Mouse (Mus musculus): ENCODE results near the gene Ttc21a. TPM values are rescaled to one million over a fixed set of nuclear protein-coding genes. Genes with fewer than 3 reads are reported as not detected.

Ttc21a gene
- 1.2 and 1.5 TPM in 2 replicates for polyA plus RNA-seq (2015; fragmentation: Nextera tagmentation; extraction: Ambion mirVana)

DNA sequence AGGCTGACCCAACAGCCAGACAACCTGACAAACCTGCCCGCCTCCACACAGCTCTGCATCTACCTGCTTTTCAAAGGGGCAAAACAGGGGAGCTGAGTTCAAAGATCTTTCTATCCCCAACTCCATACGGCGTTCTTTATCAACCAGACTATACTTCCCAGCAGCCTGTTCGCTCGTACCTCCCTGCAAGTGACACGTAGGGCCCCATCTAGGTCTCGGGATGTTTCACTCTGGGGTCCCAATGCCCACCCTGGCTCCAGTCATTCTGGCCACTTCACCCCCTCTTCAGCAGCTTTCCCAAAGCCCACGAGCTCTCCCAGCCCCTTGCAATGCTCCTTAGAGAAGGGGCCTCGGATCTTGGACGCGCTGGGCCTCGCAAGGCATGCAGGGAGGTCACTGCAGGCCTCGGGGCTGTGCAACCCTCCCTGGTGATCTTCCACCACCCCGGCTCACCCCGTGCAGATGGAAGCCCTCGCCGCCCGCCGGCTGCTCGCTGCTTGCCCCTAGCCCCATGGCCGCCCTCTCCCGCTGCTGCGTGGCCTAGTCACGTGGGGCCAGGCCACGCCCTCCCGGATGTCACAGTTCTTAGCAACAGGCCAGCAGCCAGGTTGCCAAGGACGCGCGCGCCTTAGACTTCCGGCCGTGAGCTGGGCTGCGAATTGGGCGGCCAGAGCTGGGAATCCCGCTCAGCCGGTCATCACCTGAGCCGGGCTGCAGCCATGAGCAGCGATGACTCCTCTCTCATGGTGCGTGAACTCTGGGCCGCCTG lies at the start of gene Ttc21a, which contains the start of gene Gorasp1:
Ttc21a (plus strand) TSS at position 602 of the 769 bp plus-strand sequence.
Gorasp1 (minus strand) TSS at position 561 of the 769 bp plus-strand sequence.
- Histone ChIP-seq H3K4me2 (peak within 1 kb of the TSS; percentile 89), H3K9ac (peak within 1 kb of the TSS; percentile 73), H3K27ac (replicated peaks) (peak within 1 kb of the TSS; percentile 76), H3K9me3 (no peaks in the 10 kb centered on the region), H3K4me3 (peak within 1 kb of the TSS; percentile 65), H3K27me3 (no peaks in the 10 kb centered on the region), H3K36me3 (no peaks in the 10 kb centered on the region; the same call in 1 of the 2 replicates), H3K4me1 (replicated peaks) (peaks cover 21% of the 10 kb centered on the region)
- WGBS: 3% methylated on average over 40 of the region's 40 CpGs
- ATAC-seq (ENCODE audit: low FRiP score, low read depth): peak; percentile 95

DNA sequence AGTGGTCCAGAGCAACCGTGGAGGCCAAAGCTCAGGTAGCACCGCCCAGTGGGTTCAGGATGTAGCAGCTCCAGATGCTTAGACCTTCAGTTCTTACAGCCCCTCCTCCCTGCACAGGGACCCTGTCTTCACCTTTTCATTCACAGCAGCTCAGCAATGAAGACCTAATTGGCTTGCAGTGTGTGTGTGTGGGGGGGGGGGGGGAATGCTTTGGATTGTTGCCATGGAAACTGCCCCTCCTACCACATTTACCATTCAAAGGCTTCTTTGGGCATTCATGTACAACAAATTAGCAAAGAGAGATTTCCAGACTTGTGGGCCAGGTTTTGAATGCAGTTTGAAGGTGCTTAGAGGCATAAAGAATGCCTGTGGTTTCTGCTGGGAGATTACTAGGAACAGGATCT lies 48.6 kb upstream of the Ttc21a start:
- 0 out of 2 replicates have a peak, but pooled peaks cover 8% of the 10 kb centered on the region for H3K4me1 ChIP-seq (replicated peaks)
- H3K27me3 ChIP-seq: 0 out of 2 replicates have a peak, but pooled peaks cover 8% of the 10 kb centered on the region
- H3K27ac ChIP-seq (replicated peaks): no peak overlapping the region
- no peak for ATAC-seq (ENCODE audit: low FRiP score, low read depth)
- H3K4me2 ChIP-seq: no peak overlapping the region
- no peak overlapping the region for H3K4me3 ChIP-seq
- 18% methylated on average over 2 of the region's 2 CpGs for WGBS
- no peak overlapping the region for H3K9ac ChIP-seq
- H3K36me3 ChIP-seq: no peaks in the 10 kb centered on the region
- H3K9me3 ChIP-seq: no peaks in the 10 kb centered on the region

DNA sequence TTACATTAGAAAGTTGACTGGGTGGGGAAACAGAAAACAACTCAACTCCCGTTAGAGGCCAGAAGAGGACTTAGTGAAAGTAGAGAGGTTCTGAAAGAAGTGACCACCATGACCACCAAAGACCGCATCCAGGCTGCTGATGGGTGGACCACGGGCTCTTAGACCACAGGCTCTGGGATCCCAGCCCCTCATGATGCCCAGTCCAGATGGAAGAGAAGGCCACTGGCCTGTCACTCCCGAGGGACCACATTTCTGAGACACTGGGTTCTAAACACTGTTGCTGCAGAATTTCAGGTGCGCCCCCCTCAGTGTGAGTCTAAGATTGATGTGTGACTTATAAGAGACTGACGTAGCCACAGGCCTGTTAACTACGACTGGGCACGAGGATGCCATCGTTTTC lies 48.0 kb upstream of the Ttc21a start:
- H3K27ac ChIP-seq (replicated peaks): no peak overlapping the region

DNA sequence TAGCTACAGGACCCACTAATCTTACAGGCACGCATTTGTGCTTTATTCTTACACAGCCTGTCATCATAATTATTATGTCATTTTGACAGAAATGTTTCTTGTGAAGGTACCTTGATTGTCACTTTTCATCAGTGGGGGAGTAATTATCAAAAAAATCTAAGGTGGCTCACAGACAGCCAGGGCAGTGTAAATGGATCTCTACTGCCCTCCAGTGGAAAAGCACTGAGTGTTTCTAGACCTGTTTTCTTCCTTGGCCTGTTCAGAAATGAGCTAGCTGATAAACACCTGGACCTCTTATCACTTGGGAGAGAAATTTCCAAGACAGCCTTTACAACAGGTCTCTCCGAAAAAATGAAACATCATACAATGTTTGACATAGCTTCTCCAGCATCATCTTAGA lies 46.7 kb upstream of the Ttc21a start:
- peaks cover 18% of the 10 kb centered on the region for H3K4me1 ChIP-seq (replicated peaks)
- no peaks in the 10 kb centered on the region for H3K36me3 ChIP-seq
- no peak overlapping the region for H3K4me2 ChIP-seq
- ATAC-seq (ENCODE audit: low FRiP score, low read depth): no peak
- 0 out of 2 replicates have a peak, but pooled peaks cover 8% of the 10 kb centered on the region for H3K27me3 ChIP-seq
- no peak overlapping the region for H3K27ac ChIP-seq (replicated peaks)
- WGBS: 47% methylated on average over 2 of the region's 2 CpGs
- no peak overlapping the region for H3K4me3 ChIP-seq
- H3K9ac ChIP-seq: no peak overlapping the region
- no peaks in the 10 kb centered on the region for H3K9me3 ChIP-seq

More for the DNA sequence above, 48.0 kb upstream of the Ttc21a start:
- no peak for ATAC-seq (ENCODE audit: low FRiP score, low read depth)
- 77% methylated on average over 9 of the region's 9 CpGs for WGBS
- Histone ChIP-seq H3K9me3 (no peaks in the 10 kb centered on the region), H3K4me1 (replicated peaks) (0 out of 2 replicates have a peak, but pooled peaks cover 13% of the 10 kb centered on the region), H3K27me3 (0 out of 2 replicates have a peak, but pooled peaks cover 8% of the 10 kb centered on the region), H3K4me2 (no peak overlapping the region), H3K4me3 (no peak overlapping the region), H3K9ac (no peak overlapping the region), H3K36me3 (no peaks in the 10 kb centered on the region)

DNA sequence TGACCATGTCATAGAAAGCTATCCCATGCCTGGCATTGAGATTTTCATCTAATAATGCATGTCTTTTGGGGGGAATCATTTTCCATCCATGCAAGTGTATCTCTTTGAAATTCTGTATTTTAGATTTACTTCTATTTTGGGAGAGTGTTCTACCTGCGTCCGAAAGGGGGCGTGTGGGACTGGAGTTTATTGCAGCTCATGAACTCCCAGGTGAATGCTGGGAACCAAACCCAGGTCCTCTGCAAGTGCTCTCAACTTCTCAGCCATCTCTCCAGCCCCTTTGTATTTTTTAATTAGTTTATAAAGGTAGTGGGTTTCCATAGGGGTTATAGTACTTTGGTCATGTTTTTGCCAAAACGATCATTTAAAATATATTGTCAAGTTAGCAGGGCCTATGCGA lies 43.5 kb upstream of the Ttc21a start:
- H3K9ac ChIP-seq: no peak overlapping the region
- H3K4me3 ChIP-seq: peak overlapping the region; percentile 92
- peak overlapping the region; percentile 89; the same call in 1 of the 2 replicates for H3K27ac ChIP-seq (replicated peaks)
- no peak for ATAC-seq (ENCODE audit: low FRiP score, low read depth)
- peaks cover 22% of the 10 kb centered on the region for H3K4me1 ChIP-seq (replicated peaks)
- 85% methylated on average over 5 of the region's 5 CpGs for WGBS
- peak overlapping the region; percentile 74 for H3K4me2 ChIP-seq
- 0 out of 2 replicates have a peak, but pooled peaks cover 8% of the 10 kb centered on the region for H3K27me3 ChIP-seq
- no peaks in the 10 kb centered on the region for H3K36me3 ChIP-seq
- H3K9me3 ChIP-seq: no peaks in the 10 kb centered on the region

DNA sequence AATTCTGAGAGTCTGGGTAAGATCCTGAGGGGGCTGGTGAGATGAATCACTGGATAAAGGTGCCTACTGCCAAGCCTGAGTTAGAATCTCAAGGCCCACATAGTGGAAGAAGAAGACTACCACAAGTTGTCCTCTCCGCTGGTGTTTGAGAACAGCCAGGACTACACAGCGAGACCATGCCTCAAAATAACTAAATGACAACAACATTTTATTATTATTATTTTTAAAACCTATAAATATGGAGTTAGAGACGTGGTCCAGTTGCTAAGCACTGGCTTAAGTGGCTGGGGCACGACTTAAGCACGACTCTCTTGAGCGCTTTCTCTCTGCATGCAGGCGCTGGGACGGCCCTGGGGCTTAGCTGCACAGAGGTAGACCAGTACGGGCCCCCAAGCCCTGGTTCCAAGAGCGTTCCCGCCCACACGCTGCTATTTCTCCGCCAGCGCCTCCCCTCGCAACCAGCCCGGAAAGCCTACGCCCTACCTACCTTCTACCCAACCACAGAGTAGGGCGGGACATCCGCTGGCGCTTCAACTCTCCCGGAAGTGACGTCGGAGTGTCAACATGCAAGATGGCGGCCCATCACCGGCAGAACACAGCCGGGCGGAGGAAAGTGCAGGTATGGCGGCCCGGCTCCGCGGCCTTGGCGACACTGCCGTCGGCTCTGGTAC lies 42.9 kb upstream of the Ttc21a start, which contains the start of gene Wdr48:
Wdr48 (plus strand) TSS at position 540 of the 671 bp plus-strand sequence.
- H3K4me1 ChIP-seq (replicated peaks): peaks cover 18% of the 10 kb centered on the region
- 0 out of 2 replicates have a peak, but pooled peaks cover 8% of the 10 kb centered on the region for H3K27me3 ChIP-seq
- H3K27ac ChIP-seq (replicated peaks): peak within 1 kb of the TSS; percentile 89
- H3K4me3 ChIP-seq: peak within 1 kb of the TSS; percentile 92
- peak within 1 kb of the TSS; percentile 74 for H3K4me2 ChIP-seq
- H3K9me3 ChIP-seq: no peaks in the 10 kb centered on the region
- WGBS: 4% methylated on average over 34 of the region's 34 CpGs
- H3K9ac ChIP-seq: peak within 1 kb of the TSS; percentile 80
- H3K36me3 ChIP-seq: no peaks in the 10 kb centered on the region
- peak; percentile 98 for ATAC-seq (ENCODE audit: low FRiP score, low read depth)

DNA sequence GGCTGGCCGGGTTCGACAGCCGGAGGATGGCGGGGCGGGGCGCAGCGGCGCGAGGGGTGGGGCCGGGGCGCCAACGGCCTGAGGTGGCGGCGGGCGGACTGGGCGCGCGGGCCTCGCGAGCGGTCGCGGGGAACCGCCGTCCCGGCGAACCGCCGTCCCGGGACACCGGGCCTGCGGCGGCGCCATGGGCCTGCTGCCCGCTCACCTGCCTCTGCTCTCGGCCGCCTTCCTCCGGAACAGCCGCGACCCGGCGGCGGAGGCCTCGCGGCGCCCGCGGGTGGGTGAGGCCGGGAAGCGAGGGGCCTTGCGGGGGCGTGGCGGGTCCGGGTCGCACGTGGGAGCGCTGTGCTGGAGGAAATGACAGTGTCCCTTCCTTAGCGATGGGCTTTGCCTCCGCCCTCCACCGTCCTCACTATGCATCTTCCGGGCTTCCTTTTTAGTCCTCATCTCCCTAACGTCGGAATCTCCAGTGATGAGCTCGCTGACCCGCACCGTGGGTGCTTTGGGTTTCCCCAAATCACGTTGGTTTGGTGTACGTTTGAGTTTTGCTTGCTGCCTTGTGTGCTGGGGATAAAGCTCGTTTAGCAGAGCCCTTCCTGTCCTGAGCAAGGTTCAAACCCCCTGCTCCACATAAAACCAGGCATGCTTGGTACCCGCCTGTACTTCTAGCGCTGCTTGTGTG lies 42.2 kb upstream of the Ttc21a start:
- peak; percentile 70 for ATAC-seq (ENCODE audit: low FRiP score, low read depth)
- H3K9me3 ChIP-seq: no peaks in the 10 kb centered on the region
- H3K9ac ChIP-seq: peak overlapping the region; percentile 80
- WGBS: 3% methylated on average over 41 of the region's 71 CpGs
- H3K27ac ChIP-seq (replicated peaks): peak overlapping the region; percentile 89
- peaks cover 18% of the 10 kb centered on the region for H3K4me1 ChIP-seq (replicated peaks)
- H3K27me3 ChIP-seq: 0 out of 2 replicates have a peak, but pooled peaks cover 8% of the 10 kb centered on the region
- H3K36me3 ChIP-seq: no peaks in the 10 kb centered on the region; the same call in 1 of the 2 replicates
- peak overlapping the region; percentile 74 for H3K4me2 ChIP-seq
- H3K4me3 ChIP-seq: peak overlapping the region; percentile 92

DNA sequence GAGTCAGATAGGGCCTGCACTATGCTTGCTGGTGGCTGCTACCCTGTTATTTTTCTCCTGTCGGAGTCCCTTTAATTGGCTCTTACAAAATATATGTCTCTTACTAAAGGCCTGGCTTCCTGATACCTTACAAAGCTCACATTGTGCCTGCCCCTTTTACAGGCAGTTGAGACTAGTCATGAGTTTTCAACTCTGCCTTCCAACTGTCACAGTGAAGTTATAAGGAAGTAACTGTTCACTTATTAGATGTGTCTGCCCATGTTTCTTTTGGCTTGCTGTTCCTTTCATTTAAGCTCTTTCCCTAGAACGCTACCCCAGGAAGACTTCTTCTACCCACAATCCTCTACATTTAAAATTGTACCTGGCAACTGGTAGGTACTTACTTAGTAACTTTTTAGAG lies 38.0 kb upstream of the Ttc21a start:
- H3K27ac ChIP-seq (replicated peaks): no peak overlapping the region
- no peaks in the 10 kb centered on the region for H3K27me3 ChIP-seq
- H3K9me3 ChIP-seq: no peaks in the 10 kb centered on the region
- H3K4me1 ChIP-seq (replicated peaks): peaks cover 12% of the 10 kb centered on the region
- H3K9ac ChIP-seq: no peak overlapping the region
- H3K4me2 ChIP-seq: no peak overlapping the region
- no peak overlapping the region for H3K4me3 ChIP-seq
- H3K36me3 ChIP-seq: peaks cover 10% of the 10 kb centered on the region
- no peak for ATAC-seq (ENCODE audit: low FRiP score, low read depth)
- WGBS: 94% methylated on average over 2 of the region's 2 CpGs

DNA sequence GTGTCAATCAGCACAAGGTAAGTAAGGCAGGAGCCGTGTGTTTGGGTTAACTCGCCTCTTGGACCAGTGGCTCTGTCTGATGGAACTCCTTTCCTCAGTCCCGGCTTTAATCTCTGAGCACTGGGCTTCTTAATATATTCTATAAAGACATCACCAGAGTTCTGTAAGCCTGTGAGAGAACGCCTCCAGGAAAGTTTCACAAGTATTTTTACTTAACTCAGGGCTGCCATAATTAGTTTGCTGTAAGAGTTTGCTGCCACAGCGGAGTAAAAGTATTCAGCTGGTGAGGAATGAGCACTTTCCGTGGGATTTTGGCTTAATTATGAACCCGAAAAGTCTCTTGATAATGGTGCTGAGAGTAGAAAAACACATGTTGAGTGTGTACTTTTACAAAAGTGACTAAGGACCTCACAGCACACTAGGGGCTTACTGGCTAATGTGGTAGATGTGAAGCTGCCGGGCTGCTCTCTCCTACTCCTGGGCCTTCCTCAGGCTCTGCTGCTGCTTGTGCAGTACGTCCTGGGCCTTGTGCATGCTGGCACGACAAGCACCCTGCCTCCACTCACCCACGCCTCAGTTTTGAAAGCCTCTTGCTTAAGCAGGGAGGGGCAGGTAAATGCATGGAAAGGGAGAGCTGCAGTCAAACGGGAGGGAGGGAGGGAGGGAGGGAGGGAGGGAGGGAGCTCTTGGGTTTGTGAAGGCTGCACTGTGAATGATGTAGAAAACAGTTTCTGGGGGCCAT lies 34.8 kb upstream of the Ttc21a start:
- H3K27ac ChIP-seq (replicated peaks): no peak overlapping the region
- ATAC-seq (ENCODE audit: low FRiP score, low read depth): no peak
- H3K36me3 ChIP-seq: peaks cover 37% of the 10 kb centered on the region

DNA sequence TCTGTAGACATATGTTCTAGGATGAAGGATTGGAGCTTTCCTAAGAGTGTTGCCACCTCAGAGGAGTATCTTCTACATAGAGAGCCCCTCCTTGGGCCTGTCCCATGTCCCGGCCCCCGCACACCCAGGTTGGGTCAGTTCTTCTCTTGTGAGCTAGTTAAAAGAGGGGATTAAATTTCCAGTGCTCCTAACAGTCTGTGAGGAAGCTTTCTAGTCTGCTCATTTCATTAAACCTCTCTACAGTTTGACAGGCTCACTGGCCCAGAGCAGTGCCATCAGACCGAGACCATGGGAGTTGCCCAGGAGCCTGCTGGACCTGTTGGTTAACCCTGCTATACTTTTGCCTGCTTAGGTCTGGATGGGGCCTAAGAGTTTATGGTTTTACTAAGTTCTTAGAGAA lies 28.7 kb upstream of the Ttc21a start:
- Histone ChIP-seq H3K4me1 (replicated peaks) (no peaks in the 10 kb centered on the region), H3K4me2 (no peak overlapping the region), H3K27me3 (no peaks in the 10 kb centered on the region), H3K9ac (no peak overlapping the region), H3K4me3 (no peak overlapping the region), H3K9me3 (no peaks in the 10 kb centered on the region), H3K27ac (replicated peaks) (no peak overlapping the region), H3K36me3 (peaks cover 89% of the 10 kb centered on the region)
- 96% methylated on average over 3 of the region's 3 CpGs for WGBS
- no peak for ATAC-seq (ENCODE audit: low FRiP score, low read depth)

More for the DNA sequence above, 34.8 kb upstream of the Ttc21a start:
- Histone ChIP-seq H3K4me1 (replicated peaks) (no peaks in the 10 kb centered on the region), H3K4me2 (no peak overlapping the region), H3K27me3 (no peaks in the 10 kb centered on the region), H3K9me3 (no peaks in the 10 kb centered on the region), H3K4me3 (no peak overlapping the region), H3K9ac (no peak overlapping the region)
- 91% methylated on average over 11 of the region's 12 CpGs for WGBS

DNA sequence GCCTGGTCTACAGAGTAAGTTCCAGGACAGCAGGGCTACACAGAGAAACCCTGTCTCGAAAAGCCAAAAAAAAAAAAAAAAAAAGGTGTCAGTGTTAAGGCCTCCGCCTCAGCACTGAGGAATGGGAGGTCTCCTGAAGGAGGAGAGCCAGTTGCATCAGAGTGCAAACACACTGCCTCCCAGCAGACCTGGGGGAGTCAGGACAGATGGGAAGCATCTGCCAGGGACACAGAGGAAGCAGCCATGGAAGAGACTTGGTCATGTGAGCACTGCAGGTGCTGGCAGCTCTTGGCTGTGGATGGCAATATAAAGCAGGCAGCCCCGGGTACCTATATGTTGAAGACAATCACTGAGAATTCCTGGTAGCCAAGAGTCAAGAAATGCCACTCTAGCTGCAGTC lies 27.5 kb upstream of the Ttc21a start:
- H3K4me1 ChIP-seq (replicated peaks): no peaks in the 10 kb centered on the region
- no peak overlapping the region for H3K9ac ChIP-seq
- 90% methylated on average over 3 of the region's 3 CpGs for WGBS
- H3K4me3 ChIP-seq: no peak overlapping the region
- no peak for ATAC-seq (ENCODE audit: low FRiP score, low read depth)
- H3K27me3 ChIP-seq: no peaks in the 10 kb centered on the region
- H3K9me3 ChIP-seq: no peaks in the 10 kb centered on the region
- no peak overlapping the region for H3K4me2 ChIP-seq
- H3K36me3 ChIP-seq: peaks cover 84% of the 10 kb centered on the region
- no peak overlapping the region for H3K27ac ChIP-seq (replicated peaks)
